8 mouse cellular contexts compared by ENCODE assay signal in genomic region chrX:52744201-52745051, GRCm38 (mm10). TPM values are rescaled to one million over a fixed set of nuclear protein-coding genes. Genes with fewer than 3 reads are reported as not detected.
DNase-seq lines count a peak whose midpoint lies in the region; ATAC-seq lines count a peak whose summit lies in the region.

No protein-coding gene starts in this region.

- H3K36me3 ChIP-seq in embryonic facial prominence, embryonic 13.5 days: no peaks in the 10 kb centered on the region
- no peaks in the 10 kb centered on the region for H3K36me3 ChIP-seq in hindbrain, embryonic 15.5 days
- no peaks in the 10 kb centered on the region for H3K36me3 ChIP-seq in midbrain, embryonic 16.5 days (ENCODE audit: control insufficient read depth, insufficient read depth, low read length)

- no peak for ATAC-seq in embryonic facial prominence, embryonic 13.5 days (ENCODE audit: insufficient number of reproducible peaks, insufficient read depth, low FRiP score, low TSS enrichment, low read depth)
- no peak for ATAC-seq in hindbrain, embryonic 15.5 days (ENCODE audit: low FRiP score, low read depth)
- peak; percentile 54 for ATAC-seq in midbrain, embryonic 16.5 days
- no peak for ATAC-seq in monocyte, adult 5-6 weeks (replicated peaks; ENCODE audit: insufficient number of reproducible peaks, low FRiP score, low TSS enrichment, poor library complexity, severe bottlenecking)

- no peak overlapping the region for H3K27ac ChIP-seq in embryonic facial prominence, embryonic 13.5 days
- H3K27ac ChIP-seq in hindbrain, embryonic 15.5 days (replicated peaks): no peak overlapping the region
- no peak overlapping the region for H3K27ac ChIP-seq in midbrain, embryonic 16.5 days (ENCODE audit: low read length)

- peaks cover 42% of the 10 kb centered on the region for H3K27me3 ChIP-seq in embryonic facial prominence, embryonic 13.5 days
- peaks cover 7% of the 10 kb centered on the region; the same call in 1 of the 2 replicates for H3K27me3 ChIP-seq in hindbrain, embryonic 15.5 days
- H3K27me3 ChIP-seq in midbrain, embryonic 16.5 days (ENCODE audit: control insufficient read depth, insufficient read depth, low read depth, low read length): no peaks in the 10 kb centered on the region; the same call in 1 of the 2 replicates

- peak overlapping the region; percentile 46; the same call in 1 of the 2 replicates for H3K9ac ChIP-seq in embryonic facial prominence, embryonic 13.5 days
- H3K9ac ChIP-seq in hindbrain, embryonic 15.5 days: peak overlapping the region; percentile 41
- H3K9ac ChIP-seq in midbrain, embryonic 16.5 days (ENCODE audit: low read depth, low read length): peak overlapping the region; percentile 25

- no peaks in the 10 kb centered on the region for H3K9me3 ChIP-seq in embryonic facial prominence, embryonic 13.5 days
- H3K9me3 ChIP-seq in hindbrain, embryonic 15.5 days: no peaks in the 10 kb centered on the region
- no peaks in the 10 kb centered on the region for H3K9me3 ChIP-seq in midbrain, embryonic 16.5 days (replicated peaks; ENCODE audit: control insufficient read depth, low read length, poor library complexity, severe bottlenecking)

- no peaks in the 10 kb centered on the region for H3K4me1 ChIP-seq in embryonic facial prominence, embryonic 13.5 days
- H3K4me1 ChIP-seq in hindbrain, embryonic 15.5 days (replicated peaks): 0 out of 2 replicates have a peak, but pooled peaks cover 5% of the 10 kb centered on the region
- H3K4me1 ChIP-seq in midbrain, embryonic 16.5 days (ENCODE audit: control insufficient read depth, insufficient read depth, low read length): no peaks in the 10 kb centered on the region; the same call in 1 of the 2 replicates

- peak overlapping the region; percentile 88 for H3K4me2 ChIP-seq in embryonic facial prominence, embryonic 13.5 days
- H3K4me2 ChIP-seq in hindbrain, embryonic 15.5 days: peak overlapping the region; percentile 96
- peak overlapping the region; percentile 94 for H3K4me2 ChIP-seq in midbrain, embryonic 16.5 days (ENCODE audit: low read length)

- peak overlapping the region; percentile 47 for H3K4me3 ChIP-seq in embryonic facial prominence, embryonic 13.5 days
- peak overlapping the region; percentile 48 for H3K4me3 ChIP-seq in hindbrain, embryonic 15.5 days
- H3K4me3 ChIP-seq in midbrain, embryonic 16.5 days (ENCODE audit: low read depth, low read length): peak overlapping the region; percentile 44

- DNase-seq in cerebellum, postnatal 14 days: peak; percentile 3 to 9
- DNase-seq in cerebellum, adult 9-11 months: no peak
- DNase-seq in liver: peak; percentile 8
- DNase-seq in thymus, postnatal 0 days (ENCODE audit: low spot score): peak; percentile 68

- WGBS in embryonic facial prominence, embryonic 13.5 days: 29% methylated on average over 50 of the region's 50 CpGs
- 22% methylated on average over 49 of the region's 50 CpGs for WGBS in hindbrain, embryonic 15.5 days
- 17% methylated on average over 41 of the region's 50 CpGs for WGBS in midbrain, embryonic 16.5 days

RNA-seq across cellular contexts. Expression of gene Ccdc160, which starts 46.6 kb away (rescaled TPM):
- polyA plus RNA-seq in embryonic facial prominence, embryonic 13.5 days (2015; fragmentation: Nextera tagmentation; extraction: Ambion mirVana): 0.40 TPM in 1 of 2 replicates, not detected in the other
- 6.9 and 7.5 TPM in 2 replicates for polyA plus RNA-seq in hindbrain, embryonic 15.5 days (2015; fragmentation: Nextera tagmentation; extraction: Ambion mirVana)
- polyA plus RNA-seq in midbrain, embryonic 16.5 days (2015; fragmentation: Nextera tagmentation; extraction: Ambion mirVana): 8.7 and 9.6 TPM in 2 replicates
- polyA plus RNA-seq in thymus, postnatal 0 days (2015; fragmentation: Nextera tagmentation; extraction: Ambion mirVana): 0.10 and 0.29 TPM in 2 replicates
- not detected in 3 replicates for total RNA-seq in monocyte, adult 5-6 weeks (2017)
